Mouse (Mus musculus): ENCODE measurements around the gene Igf1r.

Gene Igf1r

DNA sequence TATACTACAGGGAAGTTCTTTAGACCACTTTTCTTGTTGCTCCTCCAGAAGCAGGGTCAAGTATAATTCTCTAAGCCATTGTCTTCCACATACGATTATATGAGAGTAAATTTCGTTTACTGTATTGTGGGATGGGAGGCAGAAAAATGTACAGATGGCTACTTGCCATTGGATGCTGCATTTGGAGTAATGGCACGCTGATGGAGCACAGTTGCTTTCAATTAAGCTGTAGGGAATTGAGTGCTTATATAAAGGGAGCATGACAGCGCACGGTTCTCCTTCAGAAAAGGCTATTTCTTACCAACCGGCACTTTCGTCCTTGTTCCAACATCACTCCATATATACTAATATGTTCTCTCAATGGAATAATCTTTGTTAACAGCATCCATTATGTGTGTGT is 96.4 kb downstream of the Igf1r start:
- no peak for DNase-seq (ENCODE audit: low read depth, low spot score)

- no peak for DNase-seq (ENCODE audit: low read depth, low spot score)
Measured at GRCm38 (mm10) chr7:68053002-68053624, 100.5 kb downstream of the Igf1r start.

GRCm38 (mm10) chr7:68054498-68054897 is 101.9 kb downstream of the Igf1r start:
- DNase-seq (ENCODE audit: low read depth, low spot score): peak; percentile 29

- DNase-seq (ENCODE audit: low read depth, low spot score): peak; percentile 65
Measured at GRCm38 (mm10) chr7:68054956-68055355, 102.3 kb downstream of the Igf1r start.

DNA sequence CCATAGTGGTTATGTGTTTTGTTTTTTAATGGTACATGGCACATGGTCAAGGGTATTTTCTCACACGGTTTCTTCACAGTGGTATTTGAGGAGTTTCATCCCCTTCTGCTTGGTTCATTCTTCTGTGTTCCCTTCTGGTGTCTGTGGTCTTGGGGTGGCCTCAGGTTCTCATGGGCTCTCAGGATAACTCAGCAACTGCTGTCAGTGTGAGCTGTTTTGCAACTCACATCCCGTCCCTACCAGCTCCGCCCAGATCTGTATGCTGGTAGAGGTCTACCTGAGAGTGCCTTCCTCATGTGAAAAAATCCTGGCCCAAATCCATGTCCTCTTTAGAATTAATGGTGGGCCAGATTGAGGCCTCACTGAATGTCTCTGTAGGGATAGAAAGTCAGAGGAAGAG is 104.4 kb downstream of the Igf1r start:
- no peak for DNase-seq (ENCODE audit: low read depth, low spot score)

DNA sequence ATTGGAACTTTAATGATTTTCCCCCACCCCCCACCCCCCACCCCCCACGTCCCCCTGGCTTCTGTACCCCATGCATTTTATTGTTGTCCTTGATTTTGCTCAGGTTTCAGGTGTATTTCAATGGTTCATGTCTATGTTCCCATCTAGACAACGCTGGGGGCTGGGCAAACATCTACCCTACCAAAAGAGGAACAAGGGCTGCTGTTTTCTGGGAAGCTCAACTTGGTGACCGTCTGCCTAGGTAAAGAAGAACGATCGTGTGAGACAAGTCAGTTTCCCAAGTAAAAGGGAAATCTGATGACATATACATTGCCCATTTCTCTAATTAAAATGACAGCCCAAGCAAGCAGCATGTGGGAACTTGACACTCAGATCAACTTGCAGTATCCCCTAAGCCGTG is 107.1 kb downstream of the Igf1r start:
- no peak for DNase-seq (ENCODE audit: low read depth, low spot score)

DNA sequence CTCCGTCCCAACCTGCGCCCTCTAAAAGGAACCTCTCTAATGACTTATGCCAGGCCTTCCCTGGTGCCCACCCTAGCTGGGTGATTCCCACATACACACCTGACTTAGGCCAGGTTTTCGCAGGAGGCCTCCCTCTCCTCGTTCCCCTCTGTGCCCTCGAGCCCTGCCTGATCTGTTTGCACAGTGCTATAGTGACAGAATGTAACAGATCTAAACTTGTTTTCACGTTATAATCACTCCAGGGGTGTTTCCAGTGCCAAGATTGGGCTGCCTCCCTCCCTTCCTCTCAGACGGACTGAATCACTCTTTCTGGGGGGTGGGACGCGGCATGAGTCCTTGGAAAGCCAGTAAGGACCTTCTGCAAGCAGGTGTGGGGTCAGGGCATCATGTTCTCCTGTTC is 108.8 kb downstream of the Igf1r start:
- DNase-seq (ENCODE audit: low read depth, low spot score): no peak

- no peak for DNase-seq (ENCODE audit: low read depth, low spot score)
Measured at GRCm38 (mm10) chr7:68062170-68062848, 109.7 kb downstream of the Igf1r start.

- DNase-seq (ENCODE audit: low read depth, low spot score): no peak
Measured at GRCm38 (mm10) chr7:68062849-68063208, 110.2 kb downstream of the Igf1r start.

DNA sequence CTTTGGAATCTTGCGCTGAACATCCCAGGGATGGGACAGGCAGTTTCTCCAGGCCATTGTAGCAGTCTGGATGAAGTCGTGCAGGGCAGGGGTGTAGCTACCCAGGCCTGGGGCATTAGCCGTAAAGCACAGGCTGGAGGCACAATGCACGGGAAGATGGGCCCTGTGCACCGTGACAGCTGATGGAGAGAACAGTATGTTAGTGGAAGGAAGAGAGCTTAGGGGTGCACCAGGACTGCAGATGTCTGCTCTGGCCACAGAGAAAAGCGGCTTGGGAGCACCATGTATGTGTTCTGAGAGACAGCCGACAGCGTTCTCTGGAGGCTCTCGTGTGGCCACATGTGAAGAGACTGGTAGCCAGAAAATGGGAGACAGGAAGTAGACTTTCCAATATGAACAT is 111.1 kb downstream of the Igf1r start:
- no peak for DNase-seq (ENCODE audit: low read depth, low spot score)

- DNase-seq (ENCODE audit: low read depth, low spot score): no peak
Measured at GRCm38 (mm10) chr7:68064120-68064519, 111.5 kb downstream of the Igf1r start.

GRCm38 (mm10) chr7:68064647-68065362 is 112.2 kb downstream of the Igf1r start:
- DNase-seq (ENCODE audit: low read depth, low spot score): no peak

DNA sequence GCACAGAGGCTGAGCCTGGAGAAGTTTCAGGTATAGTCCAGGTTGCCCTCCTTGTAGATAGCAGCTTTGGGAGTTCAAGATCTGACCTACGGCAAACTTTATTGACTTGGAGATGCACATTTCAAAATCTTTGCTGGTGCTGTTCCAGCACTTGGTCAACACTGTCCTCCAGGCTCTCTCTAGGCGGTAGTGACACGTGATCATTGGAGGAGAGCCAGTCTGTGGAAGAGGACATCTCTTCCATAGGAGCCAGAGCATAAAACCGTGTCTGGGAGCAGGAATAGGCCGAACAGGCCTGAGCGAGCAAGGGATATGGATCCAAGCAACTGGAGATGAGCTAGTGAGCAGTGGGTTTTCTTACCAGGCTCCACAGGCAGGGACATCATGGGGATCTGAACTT is 113.3 kb downstream of the Igf1r start:
- no peak for DNase-seq (ENCODE audit: low read depth, low spot score)

GRCm38 (mm10) chr7:68067321-68067720 is 114.7 kb downstream of the Igf1r start:
- no peak for DNase-seq (ENCODE audit: low read depth, low spot score)

DNA sequence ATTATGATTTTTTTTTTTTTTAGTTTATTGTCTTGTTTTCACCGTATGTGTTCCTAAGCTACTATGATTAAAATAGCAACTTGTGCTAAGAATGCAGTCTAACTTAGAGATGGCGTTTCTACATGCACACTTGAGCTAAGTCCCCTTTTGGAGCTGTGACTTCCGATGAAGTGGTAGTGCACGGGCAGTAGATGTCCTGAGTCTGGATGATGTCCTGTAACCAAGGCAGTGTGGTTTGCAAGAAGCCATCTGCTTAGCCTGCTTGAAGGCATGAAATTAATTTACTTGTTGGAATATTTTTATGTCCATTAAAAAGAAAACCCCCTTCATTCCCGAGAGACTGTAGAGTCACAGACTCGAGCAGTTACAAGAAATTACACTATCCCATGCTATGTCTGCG is 116.7 kb downstream of the Igf1r start:
- DNase-seq (ENCODE audit: low read depth, low spot score): no peak

- DNase-seq (ENCODE audit: low read depth, low spot score): no peak
Measured at GRCm38 (mm10) chr7:68070030-68070429, 117.4 kb downstream of the Igf1r start.

DNA sequence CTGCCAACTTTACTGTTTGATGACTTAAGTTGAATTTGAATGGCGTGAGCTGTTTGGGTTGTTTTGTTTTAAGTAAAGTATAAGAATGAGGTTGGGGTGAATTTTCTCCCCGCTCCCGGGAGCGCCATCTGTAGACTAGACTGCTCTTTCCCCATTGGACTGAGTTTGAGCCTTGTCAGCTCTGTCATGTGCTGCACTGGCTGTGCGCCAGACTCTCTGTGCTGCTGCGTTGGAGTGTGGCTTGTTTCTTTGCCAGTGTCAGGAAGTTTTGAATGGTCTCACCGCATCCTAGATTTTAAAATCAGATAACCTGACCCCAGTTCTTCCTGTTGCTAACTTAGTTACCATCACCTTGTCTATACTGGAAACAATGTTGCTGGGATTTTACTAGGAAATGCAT is 118.0 kb downstream of the Igf1r start:
- DNase-seq (ENCODE audit: low read depth, low spot score): no peak

- no peak for DNase-seq (ENCODE audit: low read depth, low spot score)
Measured at GRCm38 (mm10) chr7:68071050-68071449, 118.4 kb downstream of the Igf1r start.

DNA sequence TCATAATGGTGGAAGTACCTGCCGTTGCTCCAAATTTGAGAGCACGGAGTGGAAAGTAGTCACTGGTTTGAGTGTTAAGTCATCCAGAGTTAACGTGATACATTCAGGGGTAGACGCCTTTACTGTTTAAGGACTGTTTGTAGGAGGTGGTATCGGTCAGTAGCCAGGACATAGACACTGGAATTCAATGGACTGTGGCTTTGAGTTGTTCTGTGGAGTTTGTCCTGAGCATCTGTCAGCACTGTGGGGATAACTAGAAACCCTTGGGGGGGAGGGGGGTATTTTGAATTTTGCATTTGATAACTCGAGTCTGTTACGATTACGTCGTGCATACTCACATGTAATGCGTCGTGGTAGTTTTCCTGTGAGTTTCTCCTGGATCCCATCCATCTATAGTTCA is 119.1 kb downstream of the Igf1r start:
- no peak for DNase-seq (ENCODE audit: low read depth, low spot score)

- DNase-seq (ENCODE audit: low read depth, low spot score): no peak
Measured at GRCm38 (mm10) chr7:68072524-68073459, 120.2 kb downstream of the Igf1r start.

DNA sequence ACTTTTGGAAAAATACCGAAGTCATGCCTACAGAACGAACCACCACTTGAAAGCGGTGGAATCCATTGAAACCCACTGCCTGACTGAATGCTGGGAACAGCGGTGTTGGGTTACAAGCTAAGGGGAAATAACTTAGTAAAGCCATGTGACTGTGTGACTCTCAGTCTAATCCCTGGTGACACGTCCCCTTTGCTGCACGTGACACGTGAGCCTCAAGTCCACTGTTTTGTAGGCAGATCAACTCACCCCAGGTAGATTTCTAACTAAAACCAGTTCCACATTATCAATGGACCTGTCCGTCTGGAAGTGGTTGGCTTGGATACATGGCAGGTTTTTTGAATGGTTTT is 120.8 kb downstream of the Igf1r start:
- peak; percentile 63 for DNase-seq (ENCODE audit: low read depth, low spot score)

GRCm38 (mm10) chr7:68074748-68075147 is 122.1 kb downstream of the Igf1r start:
- no peak for DNase-seq (ENCODE audit: low read depth, low spot score)

All from ZHBTc4 (cell line).